Mouse (Mus musculus): ENCODE data around the gene Pdzph1. TPM values are rescaled to one million over a fixed set of nuclear protein-coding genes. Genes with fewer than 3 reads are reported as not detected.

Pdzph1 gene
- total RNA-seq, 1 experiment from 2014 or later: 0.89 TPM

- DNase-seq: no peak
These were observed 68.4 kb downstream of the Pdzph1 start for GRCm38 (mm10) chr17:58922821-58923220.

GRCm38 (mm10) chr17:58919927-58920326 lies 71.2 kb downstream of the Pdzph1 start:
- DNase-seq: no peak

- peak; percentile 67 for DNase-seq
These were observed 72.1 kb downstream of the Pdzph1 start for GRCm38 (mm10) chr17:58919061-58919460.

GRCm38 (mm10) chr17:58918539-58918938 lies 72.6 kb downstream of the Pdzph1 start:
- DNase-seq: no peak

GRCm38 (mm10) chr17:58911564-58911963 lies 79.6 kb downstream of the Pdzph1 start:
- DNase-seq: no peak

- DNase-seq: peak; percentile 66
These were observed 82.0 kb downstream of the Pdzph1 start for GRCm38 (mm10) chr17:58909061-58909661.

GRCm38 (mm10) chr17:58906001-58906400 lies 85.2 kb downstream of the Pdzph1 start:
- no peak for DNase-seq

GRCm38 (mm10) chr17:58891488-58892210 lies 99.5 kb downstream of the Pdzph1 start:
- no peak for DNase-seq

- DNase-seq: no peak
These were observed 101.1 kb downstream of the Pdzph1 start for GRCm38 (mm10) chr17:58889905-58890645.

- DNase-seq: no peak
These were observed 106.8 kb downstream of the Pdzph1 start for GRCm38 (mm10) chr17:58884393-58884792.

GRCm38 (mm10) chr17:58873356-58873755 lies 117.8 kb downstream of the Pdzph1 start:
- DNase-seq: no peak

- no peak for DNase-seq
These were observed 120.4 kb downstream of the Pdzph1 start for GRCm38 (mm10) chr17:58870795-58871194.

Other genes with a start within 250 kb of the Pdzph1 start
- gene Nudt12, start 22.0 kb upstream of the Pdzph1 start, total RNA-seq (2021): 47.1 and 48.6 TPM in 2 replicates

Data from adrenal gland, postnatal 14 days (tissue).